Mouse (Mus musculus) adrenal gland, postnatal 0 days (tissue): ENCODE results near the gene Gm20075. TPM values are rescaled to one million over a fixed set of nuclear protein-coding genes. Genes with fewer than 3 reads are reported as not detected.

ENCODE experiments used
- polyA plus RNA-seq: library from polyadenylated mRNA; unstranded; fragments of >200 nt; fragmentation: Nextera tagmentation; extraction: Ambion mirVana; gene quantifications from 2 replicates; pipeline ENCODE4 v1.2.1, GENCODE M21; 2015

Gm20075 gene
- polyA plus RNA-seq = 23.0 and 28.1 TPM in 2 replicates

GRCm38 (mm10) chr13:96081276-96081675 lies at the start of gene Gm20075:
TSS of gene Gm20075 (minus strand) at chr13:96081376.

DNA sequence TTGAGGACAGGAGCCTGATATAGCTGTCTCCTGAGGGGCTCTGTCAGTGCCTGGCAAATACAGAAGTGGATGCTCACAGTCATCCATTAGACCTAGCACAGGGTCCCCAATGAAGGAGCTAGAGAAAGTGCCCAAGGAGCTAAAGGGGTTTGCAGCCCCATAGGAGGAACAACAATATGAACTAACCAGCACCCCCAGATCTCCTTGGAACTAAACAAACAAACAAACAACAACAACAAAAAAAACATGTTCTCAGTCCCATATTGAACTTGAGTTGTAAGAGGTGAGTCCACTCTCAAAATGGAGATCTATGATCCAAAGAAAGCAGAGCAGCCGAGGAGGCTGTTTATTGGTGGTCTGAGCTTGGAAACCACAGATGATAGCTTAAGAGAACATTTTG lies 578 bp upstream of the Gm20075 start, which contains the start of gene Gm17190:
Gene Gm17190, plus strand, starts transcription at position 301 of the 400 bp plus-strand sequence.

Other genes with a start within 250 kb of the Gm20075 start
- 14.3 and 32.0 TPM in 2 replicates for gene Iqgap2, start 189.5 kb downstream of the Gm20075 start, polyA plus RNA-seq
- gene Gm17190, start 678 bp upstream of the Gm20075 start, polyA plus RNA-seq = not detected in 2 replicates
- gene Sv2c, start 51.2 kb upstream of the Gm20075 start, polyA plus RNA-seq = 12.9 and 28.4 TPM in 2 replicates